Mouse (Mus musculus): ENCODE measurements around the gene Lad1. TPM values are rescaled to one million over a fixed set of nuclear protein-coding genes. Genes with fewer than 3 reads are reported as not detected.

Lad1 gene
- total and polyA plus RNA-seq, 2 experiments from 2014 or later = 0.40 to 0.81 TPM

DNA sequence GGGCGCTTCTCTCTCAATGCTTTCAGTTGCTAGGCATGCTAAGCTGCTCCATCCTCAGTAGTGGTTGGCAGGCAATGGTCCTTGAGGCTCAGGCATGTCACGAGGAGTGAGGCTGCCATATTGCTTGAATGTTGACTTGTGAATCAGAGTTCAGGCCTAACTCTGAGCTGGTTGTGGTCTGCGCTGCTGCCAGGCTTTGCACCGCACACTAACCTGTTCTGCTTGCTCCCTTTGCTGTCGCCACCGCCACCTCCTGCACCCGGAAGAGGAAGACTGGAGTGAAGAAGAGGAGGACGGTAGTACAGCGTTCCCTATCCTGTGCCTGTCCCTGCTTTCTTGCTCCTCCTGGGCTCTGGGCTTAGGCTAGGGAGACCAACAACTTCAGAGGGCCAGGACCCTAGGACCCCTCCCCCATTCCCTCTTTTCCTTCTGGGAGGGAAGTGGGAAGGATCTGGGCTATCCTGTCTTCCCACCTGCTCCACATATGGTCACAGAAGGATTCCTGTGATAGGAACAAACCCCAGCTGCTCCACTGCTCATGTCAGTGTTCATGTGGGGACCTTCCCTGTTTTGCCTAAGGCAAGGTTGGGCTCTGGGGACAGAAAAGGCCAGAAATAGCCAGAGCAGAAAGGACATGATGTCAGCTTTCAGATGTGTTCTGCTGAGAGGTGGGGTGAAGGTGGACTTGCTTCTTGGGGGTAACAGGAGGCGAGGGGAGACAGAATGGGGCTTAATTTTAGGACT is 25.3 kb downstream of the Lad1 start:
- 85% methylated on average over 10 of the region's 10 CpGs for WGBS
- Histone ChIP-seq H3K27ac (ENCODE audit: low read depth, low read length) (no peak overlapping the region), H3K4me2 (ENCODE audit: low read depth) (no peak overlapping the region), H3K9me3 (ENCODE audit: low read length) (no peaks in the 10 kb centered on the region), H3K9ac (no peak overlapping the region), H3K36me3 (ENCODE audit: insufficient read depth) (no peaks in the 10 kb centered on the region), H3K4me1 (ENCODE audit: insufficient read depth) (no peaks in the 10 kb centered on the region), H3K4me3 (ENCODE audit: low read depth, low read length) (no peak overlapping the region), H3K27me3 (ENCODE audit: insufficient read depth, low read length) (no peaks in the 10 kb centered on the region)
- ATAC-seq (no peak), DNase-seq (no peak)
- TF ChIP-seq CTCF (IDR thresholded peaks at IDR 0.05; ENCODE audit: low read depth) = no peak

DNA sequence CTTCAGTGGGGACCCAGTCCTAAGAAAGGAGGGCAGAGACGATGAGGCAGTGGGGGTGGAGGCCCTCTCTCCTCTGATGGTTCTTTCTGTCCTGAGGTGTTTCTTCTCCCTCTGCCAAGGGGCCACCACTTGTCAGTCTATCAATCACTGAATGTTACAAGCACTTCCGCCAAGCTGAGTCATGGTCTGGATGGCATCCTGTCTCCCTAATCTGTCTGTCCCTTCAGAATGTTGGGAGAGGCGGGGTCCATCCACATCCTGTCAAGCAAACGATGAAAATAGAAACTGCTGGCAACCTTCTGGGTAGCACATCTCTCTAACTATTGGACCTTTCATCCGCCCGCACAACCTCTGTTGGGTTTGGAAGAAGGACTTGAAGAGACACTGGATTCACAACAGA is 26.1 kb downstream of the Lad1 start:
- Histone ChIP-seq H3K36me3 (ENCODE audit: insufficient read depth) (no peaks in the 10 kb centered on the region), H3K9ac (no peak overlapping the region), H3K4me2 (ENCODE audit: low read depth) (no peak overlapping the region), H3K4me1 (ENCODE audit: insufficient read depth) (no peaks in the 10 kb centered on the region), H3K9me3 (ENCODE audit: low read length) (no peaks in the 10 kb centered on the region), H3K27ac (ENCODE audit: low read depth, low read length) (no peak overlapping the region), H3K27me3 (ENCODE audit: insufficient read depth, low read length) (no peaks in the 10 kb centered on the region), H3K4me3 (ENCODE audit: low read depth, low read length) (no peak overlapping the region)
- ATAC-seq (no peak), DNase-seq (no peak)
- no peak for TF ChIP-seq CTCF (IDR thresholded peaks at IDR 0.05; ENCODE audit: low read depth)
- WGBS = 86% methylated on average over 6 of the region's 6 CpGs

- DNase-seq (no peak), ATAC-seq (no peak)
- Histone ChIP-seq H3K4me2 (ENCODE audit: low read depth) (no peak overlapping the region), H3K9me3 (ENCODE audit: low read length) (no peaks in the 10 kb centered on the region), H3K9ac (no peak overlapping the region), H3K4me1 (ENCODE audit: insufficient read depth) (no peaks in the 10 kb centered on the region), H3K36me3 (ENCODE audit: insufficient read depth) (no peaks in the 10 kb centered on the region), H3K4me3 (ENCODE audit: low read depth, low read length) (no peak overlapping the region), H3K27ac (ENCODE audit: low read depth, low read length) (no peak overlapping the region), H3K27me3 (ENCODE audit: insufficient read depth, low read length) (no peaks in the 10 kb centered on the region)
- TF ChIP-seq CTCF (IDR thresholded peaks at IDR 0.05; ENCODE audit: low read depth) = no peak
- 82% methylated on average over 5 of the region's 5 CpGs for WGBS
Observed at GRCm38 (mm10) chr1:135846632-135847031, 28.2 kb downstream of the Lad1 start.

DNA sequence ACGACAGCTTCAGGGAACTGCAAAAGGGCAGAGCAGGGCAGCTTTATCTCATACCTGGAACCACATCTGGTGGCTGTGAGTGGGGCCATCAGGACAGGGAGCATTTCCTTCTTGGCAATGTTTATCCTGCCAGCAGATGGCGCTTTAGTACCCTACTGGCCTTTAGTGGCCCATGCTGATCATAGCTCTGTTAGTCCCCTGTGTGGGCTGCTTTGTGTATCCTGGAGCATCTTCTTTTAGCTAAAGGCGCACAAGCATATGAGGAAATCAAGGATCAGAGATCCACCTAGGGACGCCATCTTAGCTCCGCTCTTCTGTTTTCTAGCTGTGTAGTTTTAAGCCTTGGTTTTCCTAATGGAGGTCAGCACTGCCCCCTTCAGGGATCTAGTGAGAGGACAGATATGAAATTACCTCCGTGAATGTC is 28.8 kb downstream of the Lad1 start:
- no peak overlapping the region for H3K9ac ChIP-seq
- peak; percentile 30 for DNase-seq
- no peaks in the 10 kb centered on the region for H3K27me3 ChIP-seq (ENCODE audit: insufficient read depth, low read length)
- WGBS = 33% methylated on average over 6 of the region's 6 CpGs
- H3K9me3 ChIP-seq (ENCODE audit: low read length) = no peaks in the 10 kb centered on the region
- H3K27ac ChIP-seq (ENCODE audit: low read depth, low read length) = no peak overlapping the region
- no peak overlapping the region for H3K4me3 ChIP-seq (ENCODE audit: low read depth, low read length)
- no peaks in the 10 kb centered on the region for H3K36me3 ChIP-seq (ENCODE audit: insufficient read depth)
- TF ChIP-seq CTCF (IDR thresholded peaks at IDR 0.05; ENCODE audit: low read depth) = peak; percentile 60
- no peak overlapping the region for H3K4me2 ChIP-seq (ENCODE audit: low read depth)
- no peak for ATAC-seq
- no peaks in the 10 kb centered on the region for H3K4me1 ChIP-seq (ENCODE audit: insufficient read depth)

DNA sequence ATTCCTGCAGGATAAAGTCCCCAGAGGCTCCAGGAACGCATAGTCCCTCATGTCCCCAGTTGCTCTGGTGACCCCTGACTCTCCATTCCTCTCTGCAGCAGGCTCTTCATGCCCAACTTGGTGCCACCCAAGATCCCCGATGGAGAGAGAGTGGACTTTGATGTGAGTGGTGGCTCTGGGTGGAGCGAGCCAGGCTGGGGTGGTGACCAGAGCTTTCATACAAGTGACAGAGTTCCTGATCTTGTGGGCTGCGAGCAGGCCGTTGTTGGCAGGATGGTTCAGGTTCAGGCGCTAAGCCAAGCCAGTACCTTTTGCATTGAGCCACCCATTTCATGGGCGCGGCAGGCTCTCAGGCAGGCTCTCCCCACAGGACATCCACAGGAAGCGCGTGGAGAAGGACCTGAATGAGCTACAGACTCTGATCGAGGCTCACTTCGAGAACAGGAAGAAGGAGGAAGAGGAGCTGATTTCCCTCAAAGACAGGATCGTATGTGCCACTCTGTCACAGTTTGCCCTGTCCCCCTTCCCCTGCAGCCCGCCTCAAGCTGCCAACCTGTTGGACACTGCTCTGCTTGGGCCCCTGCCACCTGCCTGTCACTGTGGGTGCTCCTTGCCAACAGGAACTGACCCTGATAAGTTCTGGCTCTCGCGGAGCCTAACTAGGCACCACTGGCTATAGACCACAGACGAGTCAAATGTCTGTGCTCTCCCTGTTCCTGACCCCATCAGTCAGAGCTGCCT is 29.4 kb downstream of the Lad1 start:
- ATAC-seq = no peak
- no peak for DNase-seq
- Histone ChIP-seq H3K27ac (ENCODE audit: low read depth, low read length) (no peak overlapping the region), H3K9ac (no peak overlapping the region), H3K4me2 (ENCODE audit: low read depth) (no peak overlapping the region), H3K9me3 (ENCODE audit: low read length) (no peaks in the 10 kb centered on the region), H3K36me3 (ENCODE audit: insufficient read depth) (no peaks in the 10 kb centered on the region), H3K4me3 (ENCODE audit: low read depth, low read length) (no peak overlapping the region), H3K4me1 (ENCODE audit: insufficient read depth) (no peaks in the 10 kb centered on the region), H3K27me3 (ENCODE audit: insufficient read depth, low read length) (no peaks in the 10 kb centered on the region)
- 81% methylated on average over 17 of the region's 17 CpGs for WGBS
- TF ChIP-seq CTCF (IDR thresholded peaks at IDR 0.05; ENCODE audit: low read depth) = no peak

DNA sequence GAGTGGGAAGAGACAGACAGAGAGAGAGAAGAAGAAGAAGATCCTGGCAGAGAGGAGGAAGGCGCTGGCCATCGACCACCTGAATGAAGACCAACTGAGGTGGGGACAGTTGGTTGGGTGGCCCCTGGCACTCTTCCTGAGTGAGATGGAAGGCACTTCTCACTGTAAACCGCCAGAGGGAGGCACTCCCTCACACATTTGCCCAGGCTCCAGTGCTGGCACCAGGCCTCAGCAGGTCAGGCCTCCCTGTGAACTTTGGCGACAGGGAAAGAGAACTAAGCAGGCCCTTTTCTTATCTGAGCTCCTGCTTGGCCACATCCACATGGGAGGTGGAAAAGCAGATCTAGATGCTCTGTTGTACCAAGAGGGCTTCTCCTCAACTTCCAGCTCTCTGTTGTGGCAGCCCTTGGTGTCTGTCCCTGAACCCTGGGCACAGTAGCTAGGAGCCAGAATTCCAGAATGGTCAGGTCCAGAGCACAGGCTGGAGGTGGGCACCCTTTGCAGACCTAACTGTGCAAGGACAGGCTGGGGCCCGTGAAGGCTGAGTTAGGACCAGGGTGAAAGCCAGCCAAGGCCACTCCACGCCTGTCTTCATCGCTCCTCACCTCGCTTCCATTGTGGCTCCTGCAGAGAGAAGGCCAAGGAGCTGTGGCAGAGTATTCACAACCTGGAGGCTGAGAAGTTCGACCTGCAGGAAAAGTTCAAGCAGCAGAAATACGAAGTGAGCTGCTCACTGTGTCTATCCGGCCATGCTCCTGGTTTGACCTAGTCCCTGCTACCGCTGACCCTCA is 32.5 kb downstream of the Lad1 start:
- TF ChIP-seq CTCF (IDR thresholded peaks at IDR 0.05; ENCODE audit: low read depth) = peak; percentile 60
- no peaks in the 10 kb centered on the region for H3K27me3 ChIP-seq (ENCODE audit: insufficient read depth, low read length)
- no peaks in the 10 kb centered on the region for H3K4me1 ChIP-seq (ENCODE audit: insufficient read depth)
- H3K4me3 ChIP-seq (ENCODE audit: low read depth, low read length) = no peak overlapping the region
- no peaks in the 10 kb centered on the region for H3K36me3 ChIP-seq (ENCODE audit: insufficient read depth)
- no peak overlapping the region; the same call in 1 of the 2 replicates for H3K27ac ChIP-seq (ENCODE audit: low read depth, low read length)
- no peak overlapping the region for H3K9ac ChIP-seq
- 75% methylated on average over 12 of the region's 12 CpGs for WGBS
- no peak overlapping the region for H3K4me2 ChIP-seq (ENCODE audit: low read depth)
- ATAC-seq = no peak
- DNase-seq = peak; percentile 30
- no peaks in the 10 kb centered on the region for H3K9me3 ChIP-seq (ENCODE audit: low read length)

Measured in forebrain, postnatal 0 days (tissue).